Mouse (Mus musculus): ENCODE results near the gene Fam3a. TPM values are rescaled to one million over a fixed set of nuclear protein-coding genes. Genes with fewer than 3 reads are reported as not detected.
A peak's percentile ranks its signal among the peaks of the same experiment; 100 is the strongest.

Gene Fam3a
- 36.9 and 42.9 TPM in 2 replicates for polyA plus RNA-seq (2015; fragmentation: Nextera tagmentation; extraction: Ambion mirVana)

DNA sequence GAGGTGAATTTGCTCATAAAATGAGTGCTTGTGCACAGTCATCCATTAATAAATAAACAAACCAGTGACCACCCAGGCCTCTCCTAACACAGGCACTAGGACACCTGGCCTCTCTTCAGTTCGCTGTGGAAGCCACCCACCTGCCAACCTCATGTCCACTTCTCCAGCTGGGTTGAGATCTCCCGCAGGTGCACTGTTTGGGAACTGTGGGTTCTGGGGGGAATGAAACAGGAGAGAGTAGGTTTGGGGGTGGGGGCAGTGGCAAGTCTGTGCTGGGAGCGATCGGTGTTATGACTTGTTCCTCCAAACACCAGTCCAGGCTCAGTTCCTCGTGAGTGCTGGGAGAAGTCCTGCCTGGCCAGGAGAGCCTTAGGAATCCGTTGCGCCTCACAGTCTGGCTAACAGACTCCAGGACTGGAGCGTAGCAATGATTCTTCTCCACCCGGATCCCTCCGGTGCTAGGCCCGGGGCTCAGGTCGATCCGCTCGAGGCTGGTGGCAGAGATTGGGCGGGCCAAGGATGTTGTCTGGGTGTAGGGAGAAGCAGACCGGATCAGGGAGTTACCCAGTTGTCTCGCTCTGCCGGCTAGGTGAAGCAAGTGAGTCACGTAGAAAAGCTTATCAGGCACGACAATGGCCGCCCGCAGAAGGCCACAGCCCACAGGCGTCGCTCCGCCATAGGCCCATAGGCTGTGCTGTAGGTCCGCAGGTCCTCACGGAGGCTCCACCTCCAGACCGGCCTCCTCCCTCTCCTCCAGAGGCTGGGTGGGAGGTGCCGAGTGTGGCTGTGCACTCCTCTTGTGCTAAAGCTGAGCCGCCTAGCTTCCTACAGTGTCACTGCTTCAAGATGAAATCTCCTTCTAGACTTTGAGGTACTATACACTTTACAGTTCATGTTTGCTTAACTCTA is at the start of gene Fam3a, which contains the start of gene Ikbkg:
Gene Fam3a, minus strand, starts transcription at position 738 of the 909 bp plus-strand sequence.
Gene Ikbkg, plus strand, starts transcription at position 756 of the 909 bp plus-strand sequence.
- Histone ChIP-seq H3K4me2 (replicated peaks; ENCODE audit: low read depth, low read length) (peak within 1 kb of the TSS; percentile 55), H3K9ac (replicated peaks; ENCODE audit: low read depth) (peak within 1 kb of the TSS; percentile 66), H3K4me3 (ENCODE audit: low read depth, low read length) (peak within 1 kb of the TSS; percentile 46), H3K4me1 (ENCODE audit: insufficient read depth, low read depth, low read length) (0 out of 2 replicates have a peak, but pooled peaks cover 3% of the 10 kb centered on the region), H3K27me3 (replicated peaks; ENCODE audit: insufficient read depth, low read length) (no peaks in the 10 kb centered on the region), H3K27ac (ENCODE audit: low read length) (peak within 1 kb of the TSS; percentile 93), H3K9me3 (ENCODE audit: low read length) (no peaks in the 10 kb centered on the region), H3K36me3 (ENCODE audit: insufficient read depth, low read length) (no peaks in the 10 kb centered on the region)
- 17% methylated on average over 29 of the region's 30 CpGs for WGBS
- TF ChIP-seq CTCF (IDR thresholded peaks at IDR 0.05) (peak; percentile 72), EP300 (IDR thresholded peaks at IDR 0.05) (no peak)
- peak; percentile 96 for DNase-seq (ENCODE audit: low spot score)
- peak; percentile 100 for ATAC-seq

DNA sequence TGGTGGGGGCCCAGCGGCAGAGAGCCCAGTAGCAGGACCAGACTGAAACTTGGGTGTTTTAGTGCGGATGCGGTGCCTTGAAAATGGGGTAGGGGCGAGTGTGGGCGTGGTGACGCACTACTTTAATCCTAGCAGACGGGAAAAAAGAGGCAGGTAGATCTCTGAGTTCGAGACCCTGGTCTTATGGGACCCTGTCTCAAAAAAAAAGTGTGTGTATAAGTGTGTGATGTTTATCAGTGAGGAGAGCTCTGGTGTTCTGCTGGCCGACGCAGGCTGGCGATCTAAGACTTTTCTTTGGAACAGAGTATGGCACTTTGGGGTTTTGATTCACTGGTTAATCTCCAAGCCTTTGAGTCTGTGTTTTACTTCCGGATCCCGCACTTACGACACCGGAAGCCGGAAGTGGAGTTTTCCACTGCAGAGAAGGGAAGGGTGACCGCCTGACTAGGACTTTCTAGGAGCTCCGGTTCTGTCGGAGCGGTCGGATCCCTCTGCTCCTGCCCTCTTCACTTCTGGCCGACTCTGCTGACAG is 36.3 kb upstream of the Fam3a start:
- no peaks in the 10 kb centered on the region for H3K4me1 ChIP-seq (ENCODE audit: insufficient read depth, low read depth, low read length)
- H3K9me3 ChIP-seq (ENCODE audit: low read length) = no peaks in the 10 kb centered on the region
- peak; percentile 83 for ATAC-seq
- H3K27ac ChIP-seq (ENCODE audit: low read length) = peak overlapping the region; percentile 93
- H3K9ac ChIP-seq (replicated peaks; ENCODE audit: low read depth) = peak overlapping the region; percentile 46
- 9% methylated on average over 20 of the region's 22 CpGs for WGBS
- no peaks in the 10 kb centered on the region for H3K27me3 ChIP-seq (replicated peaks; ENCODE audit: insufficient read depth, low read length)
- peak overlapping the region; percentile 37 for H3K4me3 ChIP-seq (ENCODE audit: low read depth, low read length)
- TF ChIP-seq EP300 (IDR thresholded peaks at IDR 0.05) (no peak), CTCF (IDR thresholded peaks at IDR 0.05) (no peak)
- peak overlapping the region; percentile 56 for H3K4me2 ChIP-seq (replicated peaks; ENCODE audit: low read depth, low read length)
- no peaks in the 10 kb centered on the region for H3K36me3 ChIP-seq (ENCODE audit: insufficient read depth, low read length)
- peak; percentile 89 for DNase-seq (ENCODE audit: low spot score)

DNA sequence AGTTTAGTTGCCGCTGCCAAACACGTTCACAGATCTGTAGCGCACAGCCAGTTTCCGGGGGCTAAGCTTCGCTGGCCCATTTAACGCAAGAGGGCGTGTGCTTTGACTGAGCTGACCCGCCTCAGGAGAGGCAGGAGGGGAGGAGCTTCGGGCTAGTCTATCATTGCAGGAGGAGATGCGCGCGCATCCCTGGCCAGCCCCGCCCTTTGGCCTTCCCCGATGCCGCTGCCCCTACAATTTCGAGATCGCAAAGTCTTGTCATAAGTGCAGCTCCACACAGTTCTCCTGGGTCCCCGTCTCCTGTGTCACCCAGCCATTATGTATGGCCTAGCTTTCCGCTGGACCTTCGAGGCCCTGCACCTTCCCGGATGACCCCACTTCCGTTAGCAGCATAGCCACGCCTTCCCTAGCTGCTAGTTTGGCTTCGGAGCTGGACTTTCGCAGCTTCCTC is 35.8 kb upstream of the Fam3a start, which contains the start of gene G6pdx:
Gene G6pdx, minus strand, starts transcription at position 369 of the 451 bp plus-strand sequence.
- H3K4me2 ChIP-seq (replicated peaks; ENCODE audit: low read depth, low read length) = peak within 1 kb of the TSS; percentile 56
- no peaks in the 10 kb centered on the region for H3K9me3 ChIP-seq (ENCODE audit: low read length)
- no peaks in the 10 kb centered on the region for H3K36me3 ChIP-seq (ENCODE audit: insufficient read depth, low read length)
- H3K27ac ChIP-seq (ENCODE audit: low read length) = peak within 1 kb of the TSS; percentile 93
- ATAC-seq (peak; percentile 84), DNase-seq (ENCODE audit: low spot score) (peak; percentile 95)
- peak; percentile 43 for TF ChIP-seq CTCF (IDR thresholded peaks at IDR 0.05)
- 0 out of 2 replicates have a peak, but pooled peaks have one; percentile 19 for TF ChIP-seq EP300 (IDR thresholded peaks at IDR 0.05)
- peak within 1 kb of the TSS; percentile 37 for H3K4me3 ChIP-seq (ENCODE audit: low read depth, low read length)
- no peaks in the 10 kb centered on the region for H3K4me1 ChIP-seq (ENCODE audit: insufficient read depth, low read depth, low read length)
- WGBS = 14% methylated on average over 23 of the region's 25 CpGs
- peak within 1 kb of the TSS; percentile 46 for H3K9ac ChIP-seq (replicated peaks; ENCODE audit: low read depth)
- H3K27me3 ChIP-seq (replicated peaks; ENCODE audit: insufficient read depth, low read length) = no peaks in the 10 kb centered on the region

- DNase-seq (ENCODE audit: low spot score) = no peak
- no peak; the same call in 1 of the 2 replicates for ATAC-seq
- TF ChIP-seq CTCF (IDR thresholded peaks at IDR 0.05) = no peak
- TF ChIP-seq EP300 (IDR thresholded peaks at IDR 0.05) = no peak
- Histone ChIP-seq H3K36me3 (ENCODE audit: insufficient read depth, low read length) (no peaks in the 10 kb centered on the region), H3K27me3 (replicated peaks; ENCODE audit: insufficient read depth, low read length) (no peaks in the 10 kb centered on the region), H3K27ac (ENCODE audit: low read length) (0 out of 2 replicates have a peak overlapping the region, but pooled peaks have one; percentile 93), H3K4me1 (ENCODE audit: insufficient read depth, low read depth, low read length) (no peaks in the 10 kb centered on the region), H3K4me2 (replicated peaks; ENCODE audit: low read depth, low read length) (peak overlapping the region; percentile 56), H3K9me3 (ENCODE audit: low read length) (no peaks in the 10 kb centered on the region), H3K4me3 (ENCODE audit: low read depth, low read length) (peak overlapping the region; percentile 37), H3K9ac (replicated peaks; ENCODE audit: low read depth) (no peak overlapping the region)
- 28% methylated on average over 35 of the region's 35 CpGs for WGBS
Observed at GRCm38 (mm10) chrX:74428146-74428825, 35.2 kb upstream of the Fam3a start.

DNA sequence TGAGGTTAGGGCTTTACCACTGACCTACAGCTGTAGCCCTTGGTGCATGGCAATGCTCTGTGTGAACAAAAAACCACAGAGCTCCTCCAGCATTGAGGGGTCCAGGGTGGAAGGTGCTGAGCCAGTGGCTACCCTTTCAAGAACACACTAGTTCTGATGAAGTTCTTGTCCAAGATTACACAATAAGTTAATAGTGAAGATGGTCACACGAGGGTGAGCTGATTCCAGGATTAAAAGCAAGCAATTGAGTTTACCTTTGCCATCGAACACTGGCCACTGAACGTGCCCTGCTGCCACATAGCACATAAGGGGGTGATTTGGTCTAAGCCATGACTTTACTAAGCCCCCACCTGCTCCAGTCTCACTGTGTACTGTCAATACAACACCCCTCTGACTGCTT is 34.0 kb upstream of the Fam3a start:
- Histone ChIP-seq H3K4me3 (ENCODE audit: low read depth, low read length) (no peak overlapping the region), H3K36me3 (ENCODE audit: insufficient read depth, low read length) (no peaks in the 10 kb centered on the region), H3K27ac (ENCODE audit: low read length) (no peak overlapping the region), H3K9ac (replicated peaks; ENCODE audit: low read depth) (no peak overlapping the region), H3K4me2 (replicated peaks; ENCODE audit: low read depth, low read length) (no peak overlapping the region), H3K27me3 (replicated peaks; ENCODE audit: insufficient read depth, low read length) (no peaks in the 10 kb centered on the region), H3K9me3 (ENCODE audit: low read length) (no peaks in the 10 kb centered on the region), H3K4me1 (ENCODE audit: insufficient read depth, low read depth, low read length) (no peaks in the 10 kb centered on the region)
- DNase-seq (ENCODE audit: low spot score) (no peak), ATAC-seq (no peak)
- WGBS = 73% methylated on average over 3 of the region's 3 CpGs
- TF ChIP-seq CTCF (IDR thresholded peaks at IDR 0.05) (no peak), EP300 (IDR thresholded peaks at IDR 0.05) (no peak)

All from lung, postnatal 0 days (tissue).